Mouse (Mus musculus) small intestine, adult 2 months (tissue): ENCODE measurements around the gene Ccne1.

Experiments used
- CTCF ChIP-seq: fragments of 200-500 bp; IDR thresholded peaks from 2 replicates; pipeline ENCODE4 v1.5.1; 2012; ENCODE audit warnings: low read depth, mild to moderate bottlenecking, control low read depth, inconsistent platforms, low read length, moderate library complexity, mixed read lengths; ENCODE audit not compliant: insufficient replicate concordance, insufficient read length; ENCODE audit errors: extremely low read depth
- POLR2A ChIP-seq: fragments of 200-500 bp; IDR thresholded peaks from 2 replicates; pipeline ENCODE4 v1.6.1; 2012; ENCODE audit warnings: low read depth, mild to moderate bottlenecking, control low read depth, inconsistent platforms, low read length, moderate library complexity

- TF ChIP-seq CTCF (no peak), POLR2A (no peak)
Measured at GRCm38 (mm10) chr7:38093101-38093500, 14.2 kb downstream of the Ccne1 start.
